In genomic region chr10:120765398-120765797, GRCm38 (mm10) we compare ENCODE assay signal across 12 mouse cellular contexts.
"Had no signal": no experiment of that assay in that cellular context is flagged by ENCODE, and none has a peak within 500 bp of the region (broad histone marks: within the 10 kb centered on the region; RNA-seq: fewer than 3 reads in every experiment).

No protein-coding gene starts in this region.

- H3K27ac ChIP-seq: liver, embryonic 13.5 days; macrophage; midbrain, embryonic 13.5 days had no signal

- H3K4me1 ChIP-seq: liver, embryonic 13.5 days had no signal

- H3K4me3 ChIP-seq: kidney, embryonic 15.5 days; liver, embryonic 13.5 days; lung, embryonic 15.5 days; midbrain, embryonic 13.5 days had no signal

- H3K9me3 ChIP-seq: kidney, embryonic 15.5 days; liver, embryonic 13.5 days; lung, embryonic 15.5 days; midbrain, embryonic 13.5 days had no signal

- H3K9ac ChIP-seq: kidney, embryonic 15.5 days; liver, embryonic 13.5 days; liver, postnatal 0 days; lung, embryonic 15.5 days; midbrain, embryonic 13.5 days had no signal

- ATAC-seq: liver, postnatal 0 days; midbrain, embryonic 13.5 days had no signal

- H3K4me2 ChIP-seq: kidney, embryonic 15.5 days; liver, embryonic 13.5 days; lung, embryonic 15.5 days; midbrain, embryonic 13.5 days had no signal

- H3K27me3 ChIP-seq: kidney, embryonic 15.5 days; liver, embryonic 13.5 days; lung, embryonic 15.5 days; midbrain, embryonic 13.5 days had no signal

- DNase-seq: kidney, adult 18-20 months; kidney, postnatal 14 days; left cerebral cortex, postnatal 4 days; liver, embryonic 13.5 days; liver, postnatal 0 days; lung, postnatal 14 days; right cerebral cortex, adult 18-20 months; thymus, postnatal 14 days had no signal

- H3K36me3 ChIP-seq: kidney, embryonic 15.5 days; liver, embryonic 13.5 days; lung, embryonic 15.5 days; midbrain, embryonic 13.5 days had no signal
